Mouse (Mus musculus): ENCODE measurements around the gene Hydin.

GRCm38 (mm10) chr8:110419711-110420110 lies 152.9 kb downstream of the Hydin start:
- TF ChIP-seq POLR2A (IDR thresholded peaks at IDR 0.05; ENCODE audit: control insufficient read depth in 1 of 2, insufficient read depth in 1 of 2, low read depth in 1 of 2, low read length in 2 of 2, poor library complexity in 1 of 2) (no peak), ZC3H11A (IDR thresholded peaks at IDR 0.05; ENCODE audit: low read depth, low read length) (no peak), ZNF384 (IDR thresholded peaks at IDR 0.05; ENCODE audit: low read depth, low read length) (no peak), SIN3A (IDR thresholded peaks at IDR 0.05; ENCODE audit: low read length) (no peak), E2F4 (IDR thresholded peaks at IDR 0.05; ENCODE audit: borderline replicate concordance, low read depth, low read length) (no peak), MEF2A (IDR thresholded peaks at IDR 0.05; ENCODE audit: extremely low read depth, insufficient replicate concordance, low read depth, low read length, poor library complexity, severe bottlenecking) (no peak), GATA1 (IDR thresholded peaks at IDR 0.05; ENCODE audit: low read depth, low read length) (no peak), ETS1 (IDR thresholded peaks at IDR 0.05; ENCODE audit: low read depth, low read length) (no peak), CTCF (IDR thresholded peaks at IDR 0.05 in 2 of 3, conservative IDR thresholded peaks at IDR 0.05 in 1 of 3; ENCODE audit: control insufficient read depth in 1 of 3, insufficient read depth in 1 of 3, low read depth in 2 of 3, low read length in 3 of 3, poor library complexity in 1 of 3, severe bottlenecking in 1 of 3) (no peak), ELF1 (IDR thresholded peaks at IDR 0.05; ENCODE audit: low read depth, low read length) (no peak), GABPA (IDR thresholded peaks at IDR 0.05; ENCODE audit: low read depth, low read length) (no peak), ZMIZ1 (IDR thresholded peaks at IDR 0.05; ENCODE audit: low read depth, low read length) (no peak), TCF12 (IDR thresholded peaks at IDR 0.05; ENCODE audit: low read depth, low read length) (no peak), EP300 (IDR thresholded peaks at IDR 0.05; ENCODE audit: low read depth in 1 of 2, low read length in 2 of 2) (no peak)

Data from MEL (cell line).